Mouse (Mus musculus) MEL-GATA-1-ER (cell line): ENCODE results near the gene Mrvi1.

Source experiments
- DNase-seq: peaks from one replicate; pipeline ENCODE4 v3.0.0-alpha.2; 2012; ENCODE audit warnings: low read depth; ENCODE audit errors: extremely low read depth

Gene Mrvi1

DNA sequence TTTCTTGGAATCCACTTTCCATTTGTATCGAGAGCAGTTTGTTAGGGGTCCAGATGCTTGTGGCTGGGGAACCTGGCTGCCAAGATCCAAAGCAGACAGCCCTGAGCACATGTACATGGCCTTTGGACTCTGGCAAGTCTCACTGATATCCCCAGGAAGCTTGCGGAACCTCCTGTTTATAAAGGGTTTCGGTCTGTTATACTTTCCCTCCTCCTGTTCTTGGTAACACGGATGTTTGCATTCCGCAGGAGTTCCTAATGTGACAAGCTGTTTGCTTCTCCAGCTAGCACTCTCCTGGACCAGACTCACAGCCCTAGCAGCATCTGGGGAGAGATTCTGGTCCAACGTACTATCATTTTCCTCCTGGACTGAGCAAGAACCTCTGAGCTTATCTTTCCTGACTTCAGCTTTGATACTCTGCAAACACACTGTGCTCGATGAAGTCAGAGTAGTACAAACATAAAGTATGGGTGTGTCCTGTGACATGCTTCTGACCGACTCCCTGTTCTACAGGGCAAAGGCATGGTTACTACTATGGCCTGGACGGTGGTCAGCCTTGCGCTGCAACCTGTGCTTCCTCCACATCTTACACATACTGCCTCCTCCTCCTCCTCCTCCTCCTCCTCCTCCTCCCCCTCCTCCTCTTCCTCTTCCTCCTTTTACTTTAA is 88.2 kb downstream of the Mrvi1 start:
- no peak for DNase-seq

DNA sequence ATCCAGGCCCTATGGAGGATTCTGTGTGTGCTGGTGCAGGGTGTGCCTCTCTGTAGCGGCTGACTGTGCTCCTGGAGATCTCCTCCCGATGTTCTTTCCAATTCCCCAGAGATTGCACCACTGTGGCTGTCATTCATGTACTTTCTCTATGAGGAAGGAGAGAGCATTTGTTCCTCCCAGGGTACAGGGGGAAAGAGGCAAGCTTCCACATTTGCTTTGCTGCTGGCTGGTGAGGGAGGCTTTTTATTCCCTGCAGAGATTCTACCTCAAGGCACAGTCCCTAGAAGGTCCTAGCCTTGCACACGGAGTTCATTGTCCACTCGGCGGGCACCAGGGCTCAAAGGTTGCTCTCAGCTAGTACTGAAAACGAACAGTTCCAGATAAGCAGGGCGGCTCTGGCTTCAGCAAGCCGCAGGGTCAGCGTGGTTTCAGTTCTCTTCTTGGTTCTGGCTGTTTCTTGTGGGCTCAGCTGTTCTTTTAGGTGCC is 90.7 kb downstream of the Mrvi1 start:
- DNase-seq, result no peak

GRCm38 (mm10) chr7:110881746-110882333 is 100.4 kb downstream of the Mrvi1 start:
- DNase-seq, result no peak

DNA sequence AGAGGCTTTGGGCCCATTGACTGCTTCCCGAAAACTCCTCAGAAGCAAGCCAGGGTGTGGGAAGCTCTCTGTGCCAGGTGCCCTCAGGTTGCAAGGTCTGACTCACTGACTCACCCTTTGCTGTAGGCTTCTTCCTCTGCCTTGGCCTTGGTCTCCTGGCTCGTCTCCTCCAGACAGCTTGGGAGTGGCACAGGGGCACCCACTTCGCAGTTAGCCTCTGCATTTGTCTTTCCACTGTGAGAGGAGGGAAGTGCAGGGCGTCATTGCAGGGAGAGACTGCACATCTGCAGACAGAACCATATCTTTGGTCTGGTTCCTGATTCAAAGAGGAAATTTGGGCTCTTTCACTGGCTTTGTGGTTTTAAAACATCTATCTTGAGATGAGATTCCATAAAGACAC is 104.2 kb downstream of the Mrvi1 start:
- no peak for DNase-seq

DNA sequence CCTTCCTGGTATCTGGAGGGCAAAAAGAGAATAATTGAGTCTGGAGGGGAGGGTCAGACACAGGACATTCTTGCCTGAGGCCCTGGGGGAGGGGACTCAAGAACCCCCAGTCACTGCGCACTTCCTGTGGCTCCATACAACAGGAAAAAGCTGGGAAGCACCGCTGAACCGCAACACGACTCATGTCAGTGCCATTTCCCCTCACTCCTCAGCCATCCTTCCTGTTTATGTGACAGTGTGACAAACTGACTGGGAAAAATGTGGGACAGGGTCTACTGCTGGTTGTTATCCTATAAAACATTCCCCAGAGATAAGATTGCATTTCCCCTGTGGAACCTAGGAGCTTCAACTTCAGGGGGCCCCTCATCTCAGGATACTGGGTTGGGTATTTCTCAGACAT is 105.3 kb downstream of the Mrvi1 start:
- no peak for DNase-seq

GRCm38 (mm10) chr7:110868807-110869206 is 113.5 kb downstream of the Mrvi1 start:
- no peak for DNase-seq

DNA sequence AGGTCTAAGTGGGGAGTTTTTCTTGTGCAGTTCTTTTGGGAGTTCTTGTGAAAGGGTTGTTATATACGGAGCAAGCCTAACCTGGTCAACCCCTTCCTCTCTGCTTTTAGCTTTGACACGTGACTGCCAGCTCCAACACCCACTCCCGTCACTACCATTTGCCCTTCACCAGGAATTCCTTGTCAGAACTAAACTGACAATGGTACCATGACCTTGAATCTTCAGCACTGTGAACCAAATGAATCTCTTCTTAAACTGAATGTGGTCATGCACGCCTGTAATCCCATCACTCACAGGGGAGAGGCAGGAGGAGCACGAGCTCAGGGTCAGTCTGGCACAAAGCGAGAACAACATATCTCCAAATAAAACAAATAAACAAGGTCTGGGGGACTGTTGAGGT is 115.1 kb downstream of the Mrvi1 start:
- DNase-seq, result no peak

DNA sequence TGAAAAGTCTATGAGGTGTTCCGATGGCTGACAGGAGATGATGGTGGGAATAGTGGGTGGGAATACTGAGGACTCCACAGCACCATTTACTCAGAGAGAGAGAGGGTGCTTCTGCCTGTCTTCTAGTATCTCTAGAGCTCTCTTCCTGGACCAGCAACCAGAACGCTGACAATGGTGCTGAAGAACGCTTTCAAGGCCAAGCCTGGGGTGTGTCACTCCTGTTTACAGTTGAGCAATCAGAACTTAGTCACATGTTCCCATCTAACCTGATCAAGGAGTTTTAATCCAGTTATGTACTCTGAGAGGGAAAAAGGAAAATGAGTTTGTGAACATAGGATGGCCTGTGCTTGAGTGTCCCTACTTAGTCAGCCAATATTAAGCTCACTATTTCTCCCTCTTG is 116.2 kb downstream of the Mrvi1 start:
- no peak for DNase-seq

DNA sequence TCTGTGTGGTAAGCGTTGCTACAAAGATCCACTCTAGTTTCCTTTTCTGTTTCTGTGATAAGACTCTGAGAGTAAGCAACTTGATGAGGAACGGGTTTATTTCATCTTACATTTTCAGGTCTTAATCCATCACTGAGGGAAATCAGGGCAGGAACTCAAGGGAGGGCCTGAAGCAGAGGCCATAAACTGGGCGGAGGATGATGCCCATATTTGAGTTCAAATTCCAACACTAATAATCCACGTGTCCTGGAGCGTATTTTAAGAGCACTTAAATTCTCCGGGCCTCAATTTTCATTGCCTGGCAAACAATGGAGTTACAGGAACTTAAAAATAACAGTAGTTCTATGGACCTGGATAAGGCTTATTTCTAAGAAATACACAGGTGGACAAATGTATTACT is 116.7 kb downstream of the Mrvi1 start:
- no peak for DNase-seq

GRCm38 (mm10) chr7:110865038-110865437 is 117.2 kb downstream of the Mrvi1 start:
- DNase-seq, result no peak

GRCm38 (mm10) chr7:110862751-110863289 is 119.4 kb downstream of the Mrvi1 start, which contains the start of gene Lyve1:
Lyve1 (minus strand) TSS chr7:110863239.
- DNase-seq, result no peak

GRCm38 (mm10) chr7:110860129-110860528 is 122.1 kb downstream of the Mrvi1 start:
- DNase-seq, result peak; percentile 43

DNA sequence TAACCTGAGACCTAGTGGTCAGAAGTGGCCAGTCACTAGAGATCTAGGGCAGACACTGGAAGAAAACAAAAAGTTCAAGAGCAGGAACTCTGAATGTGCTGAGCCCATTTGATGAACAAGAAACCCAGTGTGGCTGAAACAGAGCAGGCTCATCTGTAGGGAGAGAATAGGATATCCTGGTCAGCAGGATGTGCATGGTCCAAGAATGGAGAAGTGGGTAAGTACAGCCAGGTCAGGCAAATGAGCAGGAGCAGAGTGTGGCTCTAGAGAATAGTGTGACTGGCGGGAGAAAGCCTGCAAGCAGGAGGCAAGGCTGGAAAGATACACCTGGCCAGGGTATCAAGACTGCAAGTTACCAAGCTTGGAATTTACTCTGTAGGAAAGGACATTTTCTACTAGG is 126.7 kb downstream of the Mrvi1 start:
- DNase-seq, result no peak

DNA sequence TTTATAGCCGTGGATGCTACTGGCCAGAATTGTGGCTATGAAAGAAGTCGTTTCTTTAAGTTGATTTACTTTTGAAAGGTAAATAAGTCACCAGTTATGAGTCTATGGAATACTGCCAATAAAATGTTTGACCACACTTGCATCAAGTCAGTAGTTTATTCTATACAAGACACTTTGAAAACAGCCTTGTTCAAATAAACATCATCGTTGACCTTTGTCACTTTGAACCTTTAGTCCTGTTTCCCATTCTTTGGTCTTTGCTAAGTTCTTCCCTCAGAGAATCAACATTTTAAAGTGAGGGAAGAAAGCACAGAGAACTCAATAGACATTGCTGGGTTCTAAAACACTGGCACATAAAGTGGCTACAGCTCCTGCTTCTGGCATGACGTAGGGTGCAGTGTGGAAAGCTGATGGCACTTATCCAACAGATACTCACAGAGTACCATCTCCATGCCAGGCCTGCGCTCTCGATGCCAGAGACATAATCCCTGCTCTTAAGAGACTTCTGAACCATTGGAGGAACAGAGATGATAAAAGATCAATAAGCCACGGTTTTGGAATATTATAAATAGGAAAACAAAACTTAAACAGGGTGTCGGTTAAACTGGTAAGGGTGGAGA is 127.2 kb downstream of the Mrvi1 start:
- DNase-seq, result no peak

- DNase-seq, result no peak
These were observed 127.7 kb downstream of the Mrvi1 start for GRCm38 (mm10) chr7:110854519-110854918.

- DNase-seq, result no peak
These were observed 128.7 kb downstream of the Mrvi1 start for GRCm38 (mm10) chr7:110853611-110854010.

GRCm38 (mm10) chr7:110851541-110852203 is 130.6 kb downstream of the Mrvi1 start:
- DNase-seq, result no peak

GRCm38 (mm10) chr7:110848371-110848770 is 133.9 kb downstream of the Mrvi1 start:
- no peak for DNase-seq

DNA sequence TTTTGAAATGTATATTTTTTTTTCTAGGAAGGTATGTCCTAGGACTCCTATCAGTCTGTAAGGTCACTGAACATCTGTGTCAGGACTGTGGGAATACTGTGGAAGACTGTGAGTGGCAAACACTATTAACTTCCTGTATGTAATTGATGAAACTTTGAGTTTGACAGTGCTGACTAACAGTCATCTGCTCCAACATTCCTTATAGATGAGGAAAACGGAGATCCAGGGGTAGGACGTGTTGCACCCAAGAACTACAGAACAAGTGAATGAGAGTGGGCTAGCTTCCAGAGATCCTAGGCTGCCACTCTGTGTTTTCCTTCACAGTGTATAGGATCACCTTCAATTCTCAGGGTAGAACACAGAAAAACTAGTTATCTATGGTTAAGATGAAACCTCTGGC is 134.9 kb downstream of the Mrvi1 start:
- DNase-seq, result no peak

- peak; percentile 79 for DNase-seq
These were observed 138.1 kb downstream of the Mrvi1 start, which contains the start of gene Rnf141 for GRCm38 (mm10) chr7:110843916-110844874. Rnf141 (minus strand) TSS chr7:110844457.

DNA sequence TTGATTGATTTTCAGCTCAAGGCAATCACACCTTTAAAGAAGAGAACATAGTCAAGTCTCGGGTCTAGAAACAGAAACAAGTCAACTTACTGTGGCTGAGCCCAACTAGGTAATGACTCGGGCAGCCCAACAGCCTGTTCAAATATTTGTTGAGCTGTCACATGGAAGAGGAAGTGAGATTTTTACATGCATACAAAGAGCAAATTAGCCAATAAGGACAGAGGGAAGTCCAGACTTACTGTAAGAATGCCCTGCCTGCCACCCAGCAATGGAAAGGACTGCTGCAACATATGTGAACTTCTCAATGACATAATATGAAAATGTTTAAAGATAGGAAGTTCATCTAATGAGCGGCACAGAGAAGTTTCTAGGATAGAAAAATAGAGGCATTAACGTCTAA is 141.9 kb downstream of the Mrvi1 start:
- DNase-seq, result peak; percentile 59
